Mouse (Mus musculus) C2C12 (cell line): ENCODE results near the gene Mcm5. TPM values are rescaled to one million over a fixed set of nuclear protein-coding genes. Genes with fewer than 3 reads are reported as not detected.

Source experiments
- H3K27me3 ChIP-seq: one replicate; pipeline ENCODE4 v1.6.1; 2011; ENCODE audit not compliant: control insufficient read depth, insufficient read depth, insufficient read length
- H3K36me3 ChIP-seq: one replicate; pipeline ENCODE4 v1.6.1; 2011; ENCODE audit not compliant: control insufficient read depth, insufficient read depth
- H3K4me3 ChIP-seq: one replicate; pipeline ENCODE4 v1.5.1; 2011; ENCODE audit warnings: mild to moderate bottlenecking, control low read depth; ENCODE audit not compliant: poor library complexity, insufficient read depth, severe bottlenecking
- H3K79me2 ChIP-seq: one replicate; pipeline ENCODE4 v1.6.1; 2011; ENCODE audit not compliant: control insufficient read depth, insufficient read depth
- H3K79me3 ChIP-seq: one replicate; pipeline ENCODE4 v1.6.1; 2011; ENCODE audit warnings: low read depth, control low read depth
- H3ac ChIP-seq: one replicate; pipeline ENCODE3; 2011; ENCODE audit warnings: low read depth; ENCODE audit not compliant: control insufficient read depth, insufficient read length
- CEBPB ChIP-seq: IDR thresholded peaks from one replicate; pipeline ENCODE4 v1.6.1; 2011; ENCODE audit warnings: low read depth, mild to moderate bottlenecking, control low read depth, moderate library complexity
- CTCF ChIP-seq: IDR thresholded peaks from one replicate; pipeline ENCODE4 v1.5.1; 2011; ENCODE audit not compliant: control insufficient read depth, insufficient read depth, insufficient read length
- FOSL1 ChIP-seq: IDR thresholded peaks from one replicate; pipeline ENCODE4 v1.8.0; 2011; ENCODE audit warnings: mild to moderate bottlenecking, low read length; ENCODE audit not compliant: poor library complexity, insufficient read depth, severe bottlenecking
- MAX ChIP-seq: IDR thresholded peaks from one replicate; pipeline ENCODE4 v1.6.1; 2011; ENCODE audit warnings: mild to moderate bottlenecking, control low read depth
- MYOD1 ChIP-seq: IDR thresholded peaks from one replicate; pipeline ENCODE4 v1.6.1; 2011; ENCODE audit warnings: low read depth; ENCODE audit not compliant: control insufficient read depth, insufficient read length
- MYOG ChIP-seq: IDR thresholded peaks from one replicate; pipeline ENCODE4 v1.6.1; 2011; ENCODE audit not compliant: control insufficient read depth, insufficient read length; ENCODE audit errors: extremely low read depth
- USF1 ChIP-seq: IDR thresholded peaks from one replicate; pipeline ENCODE4 v1.6.1; 2011; ENCODE audit warnings: low read depth, mild to moderate bottlenecking, control low read depth, moderate library complexity
- polyA plus RNA-seq: library from polyadenylated mRNA; unstranded; fragments of >200 nt; fragmentation: generic; extraction: Trizol; gene quantifications from one replicate; pipeline ENCODE4 v1.2.1, GENCODE M21; 2012; ENCODE audit warnings: missing spikeins

Mcm5 gene
- polyA plus RNA-seq, 1 experiment = 200 TPM

DNA sequence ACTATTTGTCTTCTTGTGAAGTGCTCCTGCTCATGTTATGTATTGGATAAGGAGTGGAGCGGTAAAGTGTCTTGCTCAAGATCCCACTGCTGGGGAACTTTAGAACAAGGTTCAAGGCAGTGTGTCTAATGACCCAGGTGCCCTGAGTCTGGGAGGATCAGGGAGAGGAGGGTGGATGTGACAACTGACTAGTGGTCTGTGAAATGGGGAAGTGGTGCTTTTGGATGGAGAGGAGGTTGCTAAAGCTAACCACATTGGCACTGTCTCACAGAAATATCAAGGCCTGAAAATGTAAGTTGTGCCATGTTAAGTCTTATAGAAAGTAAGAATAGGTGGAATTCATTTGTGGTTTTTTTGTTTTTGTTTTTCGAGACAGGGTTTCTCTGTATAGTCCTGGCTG is 10.4 kb downstream of the Mcm5 start:
- no peak overlapping the region for H3ac ChIP-seq
- no peak for TF ChIP-seq MYOD1
- no peak for TF ChIP-seq MYOG
- TF ChIP-seq USF1 = no peak
- TF ChIP-seq CTCF = no peak
- no peak for TF ChIP-seq MAX
- TF ChIP-seq CEBPB = no peak
- no peak for TF ChIP-seq FOSL1
- H3K79me3 ChIP-seq = peaks cover 2% of the 10 kb centered on the region
- H3K79me2 ChIP-seq = peaks cover 6% of the 10 kb centered on the region
- peaks cover 98% of the 10 kb centered on the region for H3K36me3 ChIP-seq
- H3K27me3 ChIP-seq = no peaks in the 10 kb centered on the region
- H3K4me3 ChIP-seq = no peak overlapping the region

DNA sequence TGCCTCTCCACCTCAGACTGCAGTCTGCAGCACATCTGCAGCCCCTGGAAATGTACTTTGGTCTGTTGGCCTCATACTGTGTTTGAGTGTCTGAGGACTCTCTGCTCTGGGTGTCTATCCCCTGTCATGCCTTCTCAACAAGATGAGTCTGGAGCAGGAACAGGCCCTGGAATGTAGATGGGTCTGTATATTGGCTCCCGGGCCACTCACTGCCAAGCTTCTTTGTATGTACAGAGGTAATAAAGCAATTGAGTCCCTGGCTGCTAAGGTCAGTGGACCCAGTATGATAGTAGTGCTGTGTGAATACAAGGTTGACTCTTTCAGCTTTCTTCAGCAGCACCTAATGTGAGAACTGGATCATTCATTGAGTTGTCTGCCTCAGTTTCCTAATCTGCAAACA is 18.0 kb downstream of the Mcm5 start:
- Histone ChIP-seq H3K79me2 (no peaks in the 10 kb centered on the region), H3K27me3 (no peaks in the 10 kb centered on the region), H3K79me3 (no peaks in the 10 kb centered on the region), H3ac (no peak overlapping the region), H3K36me3 (peaks cover 68% of the 10 kb centered on the region), H3K4me3 (no peak overlapping the region)
- TF ChIP-seq MYOG (no peak), MYOD1 (no peak), CEBPB (no peak), MAX (no peak), CTCF (no peak), FOSL1 (no peak)

DNA sequence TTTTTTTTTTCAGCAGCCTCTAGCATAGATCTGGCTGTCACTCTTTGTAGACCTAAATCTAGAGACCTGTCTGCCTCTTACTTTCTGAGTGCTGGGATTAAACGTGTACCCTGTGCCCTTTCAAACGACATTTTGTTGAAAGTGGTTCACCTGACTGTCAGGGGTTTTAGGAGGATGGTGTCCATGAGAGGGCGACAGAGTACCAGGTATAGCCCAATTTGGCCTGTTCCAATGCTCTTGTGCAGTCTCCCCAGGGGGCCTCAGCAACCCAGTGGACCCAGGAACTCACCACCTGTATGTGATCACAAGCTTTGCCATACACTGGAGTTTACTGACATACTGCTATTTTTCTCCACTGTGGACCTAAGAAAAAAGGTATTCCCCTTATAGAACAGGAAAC is 23.1 kb downstream of the Mcm5 start:
- H3K36me3 ChIP-seq = peaks cover 17% of the 10 kb centered on the region
- H3ac ChIP-seq = no peak overlapping the region

DNA sequence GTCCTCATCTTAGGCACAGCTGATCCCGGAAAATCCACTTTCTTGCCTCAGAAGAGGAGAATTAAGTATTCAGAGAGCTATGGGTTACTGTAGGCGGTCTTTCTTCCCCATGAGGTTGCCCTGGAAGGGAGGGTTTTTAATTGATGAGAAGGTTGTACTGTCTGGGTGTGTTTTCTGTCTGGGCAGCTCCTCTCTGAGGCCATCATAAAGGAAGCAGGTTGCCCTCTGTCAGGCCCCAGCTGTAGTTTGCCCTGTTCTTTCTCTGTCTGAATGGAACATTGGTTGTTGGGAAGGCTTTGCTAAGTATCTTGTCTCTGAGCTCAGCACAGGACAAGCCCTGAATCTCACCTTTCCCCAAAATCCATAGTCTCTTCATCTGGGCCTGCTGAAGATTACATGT is 24.0 kb downstream of the Mcm5 start:
- Histone ChIP-seq H3K4me3 (no peak overlapping the region), H3K36me3 (peaks cover 11% of the 10 kb centered on the region), H3K79me3 (no peaks in the 10 kb centered on the region), H3ac (no peak overlapping the region), H3K27me3 (no peaks in the 10 kb centered on the region), H3K79me2 (no peaks in the 10 kb centered on the region)
- TF ChIP-seq FOSL1 (no peak), MAX (no peak)

More for the DNA sequence above, 23.1 kb downstream of the Mcm5 start:
- TF ChIP-seq FOSL1 = no peak
- no peak for TF ChIP-seq CEBPB
- no peak for TF ChIP-seq MYOG
- no peak for TF ChIP-seq MAX
- TF ChIP-seq CTCF = no peak
- no peak for TF ChIP-seq MYOD1
- TF ChIP-seq USF1 = no peak
- Histone ChIP-seq H3K27me3 (no peaks in the 10 kb centered on the region), H3K79me3 (no peaks in the 10 kb centered on the region), H3K79me2 (no peaks in the 10 kb centered on the region), H3K4me3 (no peak overlapping the region)

DNA sequence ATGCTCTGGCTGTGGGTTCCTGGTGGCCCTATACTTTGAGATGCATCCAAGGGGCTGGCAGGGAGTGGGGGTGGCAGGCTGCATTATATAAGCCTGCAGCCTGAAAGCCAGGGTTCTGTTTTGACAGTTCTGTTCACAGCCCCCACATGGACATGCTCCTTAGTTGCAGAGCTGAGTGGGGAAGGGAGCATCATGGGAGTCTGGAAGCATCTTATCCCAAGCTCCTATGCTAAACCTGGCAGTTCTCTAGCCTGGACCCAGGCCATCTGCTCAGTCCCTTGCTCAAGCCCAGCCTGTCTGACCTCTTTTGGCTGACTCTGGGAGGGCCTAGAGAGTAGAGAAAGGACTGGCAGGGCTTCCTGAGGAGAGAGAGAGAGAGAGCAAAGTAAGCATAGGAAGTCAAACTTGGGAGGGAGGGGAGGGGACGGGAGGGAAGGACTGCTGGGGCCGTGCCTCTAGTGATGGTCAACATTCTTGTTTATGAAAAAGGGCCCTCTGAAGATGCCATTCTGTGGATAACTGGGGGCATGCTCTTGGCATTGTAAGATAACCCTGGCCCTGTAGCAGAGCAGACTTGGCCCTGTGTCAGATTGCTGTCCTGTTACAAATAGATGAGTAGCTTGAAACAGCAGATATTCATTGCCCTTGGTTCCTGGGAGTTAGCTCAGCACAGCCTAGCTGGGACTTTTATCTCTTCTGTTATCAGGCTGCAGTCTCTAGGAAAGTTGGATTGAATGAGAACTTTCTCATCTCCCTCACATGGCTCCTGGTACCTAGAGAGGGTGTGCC is 25.4 kb downstream of the Mcm5 start:
- no peaks in the 10 kb centered on the region for H3K79me3 ChIP-seq
- no peaks in the 10 kb centered on the region for H3K79me2 ChIP-seq
- no peak overlapping the region for H3ac ChIP-seq
- no peaks in the 10 kb centered on the region for H3K36me3 ChIP-seq
- no peak overlapping the region for H3K4me3 ChIP-seq
- no peak for TF ChIP-seq CEBPB
- TF ChIP-seq MYOD1 = no peak
- TF ChIP-seq MYOG = no peak
- TF ChIP-seq FOSL1 = no peak
- TF ChIP-seq CTCF = no peak
- no peak for TF ChIP-seq MAX
- no peak for TF ChIP-seq USF1
- H3K27me3 ChIP-seq = no peaks in the 10 kb centered on the region

DNA sequence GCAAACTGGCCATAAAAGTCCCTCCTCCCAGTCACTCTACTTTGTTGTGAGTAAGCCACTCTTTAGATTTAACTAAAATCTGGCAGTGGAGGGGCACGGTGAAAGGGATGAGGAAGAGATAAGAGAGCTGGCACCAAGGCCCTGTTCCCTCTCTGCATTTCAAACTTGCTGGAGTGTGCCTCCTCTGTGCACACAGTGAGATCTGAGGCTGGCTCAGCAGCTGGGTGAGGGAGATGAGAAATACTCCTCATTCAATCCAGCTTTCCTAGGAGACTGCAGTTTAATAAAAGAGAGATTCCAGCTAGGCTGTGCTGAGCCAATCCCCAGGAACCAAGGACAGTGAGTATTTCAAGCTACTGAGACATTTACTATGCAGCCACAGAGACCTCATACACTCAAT is 26.4 kb downstream of the Mcm5 start:
- Histone ChIP-seq H3K79me2 (no peaks in the 10 kb centered on the region), H3K27me3 (no peaks in the 10 kb centered on the region), H3K4me3 (no peak overlapping the region), H3ac (no peak overlapping the region), H3K79me3 (no peaks in the 10 kb centered on the region), H3K36me3 (no peaks in the 10 kb centered on the region)
- TF ChIP-seq USF1 (no peak), CEBPB (no peak), MAX (no peak), MYOG (no peak), MYOD1 (no peak), FOSL1 (no peak), CTCF (no peak)
